Mouse (Mus musculus) sigmoid colon, adult 10 weeks (tissue): ENCODE data around the gene Sugp1. TPM values are rescaled to one million over a fixed set of nuclear protein-coding genes. Genes with fewer than 3 reads are reported as not detected.

Experiments used
- polyA plus RNA-seq: library from polyadenylated mRNA; stranded (reverse); fragments of 350-450 nt; fragmentation: Illumina TruSeq; extraction: RNeasy Lipid Tissue Mini Kit (QIAGEN cat#74804); gene quantifications from one replicate; pipeline ENCODE4 v1.2.3, GENCODE M21; 2014; ENCODE audit warnings: low read depth, low replicate concordance

Sugp1 gene
- polyA plus RNA-seq = 9.4 TPM

GRCm38 (mm10) chr8:70042583-70043455 lies at the start of gene Sugp1, which contains the start of gene Mau2:
Gene Sugp1 (plus strand): TSS chr8:70042813.
Gene Mau2 (minus strand): TSS chr8:70042734.

GRCm38 (mm10) chr8:69995776-69996588 lies 46.6 kb upstream of the Sugp1 start, which contains the start of gene Gatad2a:
Gene Gatad2a (minus strand): TSS chr8:69996384.

GRCm38 (mm10) chr8:70072441-70073069 lies 29.9 kb downstream of the Sugp1 start, which contains the start of gene Tm6sf2:
Gene Tm6sf2 (plus strand): TSS chr8:70072924.

GRCm38 (mm10) chr8:70083285-70083684 lies 40.7 kb downstream of the Sugp1 start, which contains the start of gene Hapln4:
Gene Hapln4 (plus strand): TSS chr8:70083457.

GRCm38 (mm10) chr8:70120667-70121066 lies 78.1 kb downstream of the Sugp1 start, which contains the start of gene Ncan:
Gene Ncan (minus strand): TSS chr8:70120873.

Other genes with a start within 250 kb of the Sugp1 start
- gene Gmip, start 234.1 kb upstream of the Sugp1 start, polyA plus RNA-seq = 9.4 TPM
- gene Lpar2, start 220.4 kb upstream of the Sugp1 start, polyA plus RNA-seq = 0.69 TPM
- 0.73 TPM for gene Pbx4, start 210.3 kb upstream of the Sugp1 start, polyA plus RNA-seq
- not detected for gene Cilp2, start 155.1 kb upstream of the Sugp1 start, polyA plus RNA-seq
- not detected for gene Tssk6, start 140.6 kb upstream of the Sugp1 start, polyA plus RNA-seq
- not detected for gene Ndufa13, start 140.3 kb upstream of the Sugp1 start, polyA plus RNA-seq
- not detected for gene Yjefn3, start 140.1 kb upstream of the Sugp1 start, polyA plus RNA-seq
- 6.0 TPM for gene Gatad2a, start 46.4 kb upstream of the Sugp1 start, polyA plus RNA-seq
- 17.8 TPM for gene Mau2, start 79 bp upstream of the Sugp1 start, polyA plus RNA-seq
- 2.1 TPM for gene Tm6sf2, start 30.1 kb downstream of the Sugp1 start, polyA plus RNA-seq
- not detected for gene Hapln4, start 40.6 kb downstream of the Sugp1 start, polyA plus RNA-seq
- gene Ncan, start 78.1 kb downstream of the Sugp1 start, polyA plus RNA-seq = not detected
- 1.4 TPM for gene Nr2c2ap, start 88.5 kb downstream of the Sugp1 start, polyA plus RNA-seq
- 1.4 TPM for gene Rfxank, start 96.3 kb downstream of the Sugp1 start, polyA plus RNA-seq
- gene Borcs8, start 96.7 kb downstream of the Sugp1 start, polyA plus RNA-seq = 6.0 TPM
- not detected for gene Mef2b, start 96.9 kb downstream of the Sugp1 start, polyA plus RNA-seq
- gene Tmem161a, start 129.5 kb downstream of the Sugp1 start, polyA plus RNA-seq = 4.3 TPM
- 2.3 TPM for gene Slc25a42, start 169.5 kb downstream of the Sugp1 start, polyA plus RNA-seq
- 7.2 TPM for gene Sugp2, start 191.4 kb downstream of the Sugp1 start, polyA plus RNA-seq
- gene Armc6, start 191.7 kb downstream of the Sugp1 start, polyA plus RNA-seq = 0.79 TPM
- gene Homer3, start 240.0 kb downstream of the Sugp1 start, polyA plus RNA-seq = not detected